Mouse (Mus musculus): ENCODE results near the gene Mmrn2.
A peak's percentile ranks its signal among the peaks of the same experiment; 100 is the strongest.

The Mmrn2 gene

DNA sequence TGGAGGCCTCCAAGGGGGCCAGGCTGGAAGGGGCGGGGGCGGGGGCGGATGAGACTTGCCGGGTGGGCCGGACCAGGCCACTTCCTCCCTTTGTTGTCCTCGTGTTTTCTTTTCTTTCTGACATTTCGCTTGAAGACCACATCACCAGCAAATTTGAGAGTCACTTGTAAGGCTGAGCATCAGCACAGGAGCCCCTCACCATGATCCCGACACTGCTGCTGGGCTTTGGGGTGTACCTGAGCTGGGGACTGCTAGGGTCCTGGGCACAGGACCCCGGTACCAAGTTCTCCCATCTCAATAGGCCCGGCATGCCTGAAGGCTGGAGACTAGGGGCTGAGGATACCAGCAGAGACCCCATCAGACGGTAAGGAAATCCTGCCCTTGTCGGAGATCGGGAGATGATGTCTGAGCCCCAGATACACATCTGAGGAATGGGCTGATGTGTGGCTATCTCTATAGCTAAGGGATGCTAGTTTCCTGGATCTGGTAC, at the start of gene Mmrn2:
TSS of gene Mmrn2 (plus strand) at position 51 of the 490 bp plus-strand sequence.
- no peak for DNase-seq

DNA sequence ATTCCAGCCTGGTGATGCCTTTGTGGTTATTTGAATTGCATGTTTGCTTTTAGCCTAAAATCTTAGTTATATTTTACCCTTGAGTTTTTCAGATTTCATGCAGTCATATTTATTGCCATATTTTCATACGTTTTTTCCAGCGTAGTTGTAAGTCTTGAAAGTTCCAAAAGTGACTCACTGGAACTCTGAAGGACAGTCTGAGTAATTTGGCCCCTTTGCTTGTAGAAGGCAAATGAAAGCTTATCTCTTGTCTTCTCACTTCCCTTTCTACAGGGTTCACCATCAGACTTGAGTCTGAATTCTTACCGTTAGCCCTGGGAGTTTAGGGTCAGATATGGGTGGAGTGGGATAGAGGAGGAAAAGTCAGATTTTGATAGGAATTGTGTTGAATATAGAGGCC, 48.7 kb upstream of the Mmrn2 start:
- DNase-seq = no peak

DNA sequence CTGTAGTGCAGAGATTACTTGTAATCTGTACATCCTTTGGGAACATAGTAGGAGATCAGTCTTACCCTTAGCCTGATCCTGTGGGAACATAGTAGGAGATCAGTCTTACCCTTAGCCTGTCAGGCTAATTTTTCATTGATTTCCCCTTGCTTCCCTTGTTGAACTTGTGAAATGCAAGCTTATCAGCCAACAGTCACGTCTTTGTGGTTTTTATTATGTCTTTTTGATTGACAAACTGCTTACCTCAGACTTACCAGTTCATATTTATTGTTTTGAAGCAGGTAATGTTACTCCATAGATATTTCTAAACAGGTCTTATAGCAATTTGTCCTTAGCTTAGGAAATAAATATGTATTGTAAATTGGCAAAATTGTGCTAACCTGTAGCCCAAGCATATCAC, 47.6 kb upstream of the Mmrn2 start:
- DNase-seq = no peak

DNA sequence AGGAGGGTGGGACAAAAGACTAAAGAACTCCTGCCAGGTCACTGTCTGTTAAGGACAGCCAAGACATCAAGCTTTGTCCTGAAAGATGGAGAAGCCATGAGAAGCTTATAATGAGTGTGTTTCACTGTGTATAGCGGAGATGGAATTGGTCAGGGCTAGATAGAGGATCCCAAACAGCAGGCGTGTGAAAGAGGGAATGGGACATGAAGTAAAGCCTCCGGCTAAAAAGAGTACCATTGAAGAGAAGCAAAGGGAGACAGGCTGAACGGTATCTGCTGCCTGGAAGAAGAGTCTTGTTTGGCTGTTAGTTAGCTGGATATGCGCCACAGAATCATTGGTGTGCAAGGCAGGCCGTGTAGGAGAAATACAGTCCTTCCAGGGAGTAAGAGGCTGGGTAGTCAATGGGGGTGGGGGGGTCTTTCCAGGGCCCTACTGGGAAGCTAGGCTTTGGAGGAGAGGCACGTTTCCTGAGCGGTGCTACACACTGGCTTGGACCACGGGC, 44.6 kb upstream of the Mmrn2 start:
- no peak for DNase-seq

DNA sequence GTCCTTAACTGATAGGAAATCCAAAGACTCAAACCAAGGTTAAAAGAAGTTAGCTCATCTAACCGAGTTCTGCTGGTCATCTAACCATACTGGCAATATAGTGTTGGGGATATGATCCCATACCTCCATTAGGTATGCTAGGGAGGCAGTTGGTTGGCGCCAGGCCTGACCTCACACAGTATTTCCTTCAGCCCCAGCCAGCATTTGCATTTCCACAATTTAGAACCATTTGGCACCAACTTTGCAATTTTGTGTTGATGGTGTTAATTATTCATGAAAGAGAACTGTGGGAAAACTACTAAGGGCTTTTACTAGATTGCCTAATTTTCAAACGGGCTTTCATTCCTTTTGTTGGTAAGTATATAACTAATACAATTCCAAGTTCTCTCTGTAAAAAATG, 43.4 kb upstream of the Mmrn2 start:
- no peak for DNase-seq

DNA sequence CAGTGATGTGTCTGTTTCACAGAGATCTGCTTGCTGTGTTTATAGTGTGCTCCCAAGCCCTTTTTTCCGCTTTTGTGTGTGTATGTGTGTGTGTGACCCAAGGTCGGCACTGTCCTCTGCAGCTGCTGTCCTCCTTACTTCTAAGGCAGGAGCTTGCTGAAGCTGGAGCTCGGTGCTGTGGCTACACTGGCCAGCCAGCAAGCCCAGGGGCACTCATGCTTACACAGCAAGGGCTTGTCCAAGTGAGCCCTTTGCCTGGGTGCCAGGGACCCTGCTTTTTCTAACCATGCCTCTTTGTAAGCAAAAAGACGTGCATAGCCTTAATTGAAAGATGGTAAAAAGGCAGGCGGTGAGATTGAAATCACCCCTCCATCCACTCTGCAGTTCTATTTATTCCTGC, 42.8 kb upstream of the Mmrn2 start:
- no peak for DNase-seq

DNA sequence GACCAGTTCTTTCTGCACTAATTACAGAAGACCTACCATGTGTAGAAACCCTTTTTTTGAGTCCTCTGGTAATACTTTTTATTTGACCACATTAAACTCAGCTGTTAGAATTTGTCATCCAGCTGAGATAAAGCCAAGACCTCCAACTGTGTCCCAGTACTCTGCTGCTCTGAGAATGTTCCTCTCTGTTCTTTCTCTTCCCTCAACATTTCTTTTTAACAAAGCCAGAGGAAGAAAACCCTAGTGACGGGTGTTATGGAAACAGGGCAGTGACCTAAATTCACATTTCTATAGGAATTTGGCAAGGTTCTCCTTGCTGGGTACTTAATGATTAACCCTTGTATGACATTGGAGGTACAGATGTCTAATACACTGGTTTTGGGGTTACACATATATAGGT, 35.8 kb upstream of the Mmrn2 start:
- DNase-seq = peak; percentile 11

DNA sequence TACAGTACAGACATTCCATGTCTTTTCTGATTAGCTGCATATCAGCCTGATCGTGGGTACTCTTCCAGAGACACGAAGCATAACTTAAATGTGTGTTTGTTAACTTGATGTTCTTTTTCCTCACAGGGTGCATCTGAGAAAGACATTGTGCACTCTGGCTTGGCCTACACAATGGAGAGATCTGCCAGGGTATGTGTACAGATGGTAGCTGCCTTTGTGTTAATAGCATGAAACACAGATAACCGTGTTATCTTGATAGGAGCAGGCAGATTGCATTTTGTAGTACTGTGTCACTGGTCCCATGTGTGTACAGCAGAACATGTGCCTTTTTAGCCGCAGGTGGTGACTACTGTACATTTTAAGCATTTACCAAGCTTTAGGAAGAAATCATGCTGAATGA, 33.3 kb upstream of the Mmrn2 start:
- no peak for DNase-seq

DNA sequence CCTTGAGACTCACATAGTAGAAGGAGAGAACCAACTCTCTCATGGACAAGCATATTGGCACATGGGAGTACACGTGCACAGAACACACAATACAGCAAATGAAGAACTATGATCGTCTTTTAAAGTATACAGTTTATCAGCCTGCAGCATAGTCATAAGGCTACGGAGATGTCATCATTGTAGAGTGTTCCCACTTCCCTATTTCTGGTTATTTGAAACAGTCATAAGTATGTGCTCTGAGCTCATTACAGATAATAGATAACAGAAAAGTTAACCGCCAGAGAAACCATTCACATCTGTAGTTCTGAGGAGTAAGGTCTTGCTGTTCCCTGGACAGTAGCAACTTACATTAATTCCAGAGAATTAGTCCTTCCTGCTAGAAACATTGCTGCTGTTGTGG, 32.2 kb upstream of the Mmrn2 start:
- no peak for DNase-seq

DNA sequence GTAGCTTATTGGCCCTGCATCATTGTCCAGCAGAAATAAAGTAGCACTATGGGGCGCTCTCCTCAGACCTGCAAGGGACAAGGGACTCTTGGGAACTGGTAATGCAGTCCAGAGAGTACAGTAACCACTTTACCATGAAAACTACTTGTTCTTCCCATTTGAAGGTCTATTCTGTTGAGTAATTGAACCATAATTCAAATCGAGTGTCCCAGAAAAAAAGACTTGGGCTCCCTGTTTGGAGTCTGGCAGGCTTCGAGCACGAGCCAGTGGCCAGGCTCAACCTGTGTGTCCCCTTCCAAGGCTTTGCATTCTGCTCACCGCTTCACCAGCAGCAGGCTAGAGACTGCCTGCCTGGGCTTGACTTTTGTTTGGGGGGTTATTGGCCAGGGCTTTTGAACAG, 30.9 kb upstream of the Mmrn2 start:
- DNase-seq = no peak

DNA sequence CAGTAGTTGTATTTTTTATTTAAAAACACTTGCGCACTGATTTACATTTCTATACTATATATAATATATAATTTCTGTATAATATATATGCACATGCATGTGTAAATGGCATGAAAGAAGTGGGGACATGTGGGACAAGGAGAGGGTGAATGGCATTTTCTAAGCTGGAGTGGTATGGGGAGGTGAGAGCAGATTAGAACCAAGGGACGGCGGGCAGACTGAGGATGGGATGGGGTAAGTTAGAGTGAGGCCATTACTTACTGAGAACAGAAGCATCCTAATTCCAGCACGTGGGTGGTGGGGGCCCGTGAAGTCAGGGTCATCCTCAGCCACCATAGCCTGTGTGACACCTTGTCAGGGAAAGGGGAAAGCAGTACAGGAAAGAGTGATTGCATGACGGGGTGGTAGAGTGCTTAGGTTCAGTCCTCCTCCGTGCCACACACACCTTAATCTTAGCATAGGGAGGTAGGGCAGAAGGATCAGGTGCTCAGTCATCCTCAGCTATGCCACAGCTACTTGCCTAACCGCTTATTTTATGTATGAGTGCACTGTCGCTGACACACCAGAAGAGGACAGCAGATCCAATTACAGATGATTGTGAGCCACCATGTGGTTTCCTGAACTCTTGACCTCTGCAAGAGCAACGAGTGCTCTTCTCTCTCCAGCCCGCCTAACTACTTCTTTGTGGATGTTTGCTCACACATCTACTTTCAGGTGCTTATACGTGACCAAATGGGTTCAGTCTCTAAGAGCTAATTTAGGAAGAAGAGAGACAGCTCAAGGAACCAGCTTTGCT, 29.3 kb upstream of the Mmrn2 start:
- DNase-seq = no peak

DNA sequence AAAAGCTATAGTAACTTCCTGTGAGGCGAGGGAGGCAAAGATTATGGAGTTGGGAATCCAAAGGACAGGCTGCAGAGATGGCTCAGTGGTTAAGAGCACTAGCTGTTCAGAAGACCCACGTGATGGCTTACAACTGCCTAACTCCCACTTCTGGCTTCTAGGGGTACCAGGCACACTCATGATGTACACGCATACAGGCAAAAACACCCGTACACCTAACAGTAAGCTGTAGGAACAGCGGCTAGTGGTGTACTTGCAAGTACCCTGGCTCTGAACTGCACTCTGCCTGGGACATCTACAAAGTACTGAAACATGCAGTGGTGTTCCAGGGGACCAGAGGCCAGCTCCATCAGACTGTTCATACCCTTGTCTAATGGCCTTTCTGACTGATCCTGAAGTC, 28.2 kb upstream of the Mmrn2 start:
- no peak for DNase-seq

DNA sequence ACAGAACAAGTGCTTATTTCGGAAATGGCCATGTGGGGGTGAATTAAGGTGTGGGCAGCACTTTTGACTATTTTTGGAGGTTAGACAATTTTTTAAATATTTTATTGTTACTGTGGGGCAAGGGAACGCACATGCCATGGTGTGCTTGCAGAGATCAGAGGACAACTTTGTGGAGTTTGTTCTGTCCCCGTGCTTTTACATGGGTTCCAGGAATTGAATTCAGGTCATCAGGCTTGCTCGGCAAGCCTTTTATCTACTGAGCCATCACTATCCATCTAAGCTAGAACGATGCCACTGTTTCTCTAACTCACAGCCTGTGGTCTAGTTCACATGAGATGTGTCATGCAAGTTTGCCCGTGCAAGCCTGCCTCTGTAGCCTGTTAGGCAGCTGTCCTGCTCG, 27.0 kb upstream of the Mmrn2 start:
- no peak for DNase-seq

DNA sequence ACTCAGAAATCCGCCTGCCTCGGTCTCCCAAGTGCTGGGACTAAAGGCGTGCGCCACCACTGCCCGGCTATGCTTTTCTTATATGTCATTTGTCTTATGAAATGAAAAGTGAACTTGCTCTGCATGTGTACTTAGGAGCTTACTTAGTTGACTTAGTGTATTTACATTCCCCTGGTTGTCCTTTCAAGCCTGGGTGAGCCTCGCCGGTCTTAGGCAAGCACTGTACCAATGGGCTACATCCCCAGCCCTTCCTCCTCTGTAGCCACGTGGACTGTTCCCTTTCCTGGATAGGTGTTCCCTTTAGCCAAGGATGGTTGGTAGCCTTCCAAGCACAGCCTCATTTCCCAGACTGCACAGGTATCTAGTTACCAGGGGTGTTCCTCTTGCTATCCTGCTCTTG, 26.3 kb upstream of the Mmrn2 start:
- no peak for DNase-seq

DNA sequence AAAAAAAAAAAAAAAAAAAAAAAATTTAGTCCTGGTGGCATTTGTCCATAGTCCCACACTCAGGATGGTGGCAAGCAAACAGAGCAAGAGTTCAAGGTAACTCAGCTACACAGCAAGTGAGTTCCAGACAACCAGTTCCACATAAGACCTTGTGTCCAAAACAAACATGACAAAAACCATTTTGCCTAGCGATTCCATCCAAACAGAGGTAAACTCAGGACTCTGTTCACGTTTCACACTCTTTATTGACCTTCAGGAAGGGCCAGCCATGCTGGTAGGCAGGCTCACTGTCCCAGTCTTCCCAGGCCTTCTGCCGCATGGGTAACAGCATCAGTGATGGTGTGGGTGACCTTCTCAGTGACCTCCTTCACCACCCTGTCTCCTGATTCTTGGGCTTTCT, 23.6 kb upstream of the Mmrn2 start:
- DNase-seq = no peak

DNA sequence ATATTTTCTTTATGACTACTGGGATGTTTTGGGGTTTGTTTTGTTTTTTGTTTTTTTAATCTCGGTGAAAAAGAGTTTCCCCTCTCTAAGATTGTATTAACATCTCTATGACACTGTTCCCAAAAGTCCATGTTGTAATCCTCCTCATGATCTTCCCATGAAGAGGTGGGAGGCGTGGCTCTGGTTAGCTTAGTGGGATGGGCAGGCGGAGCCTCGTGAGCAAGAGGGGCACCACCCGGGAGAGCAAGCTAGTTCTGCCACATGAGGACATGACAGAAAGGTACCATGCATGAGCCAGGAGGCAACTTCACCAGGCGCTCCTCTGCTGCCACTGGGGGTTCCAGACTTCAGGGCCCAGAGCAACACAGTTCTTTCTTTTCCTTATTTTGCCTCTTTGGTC, 22.7 kb upstream of the Mmrn2 start:
- no peak for DNase-seq

DNA sequence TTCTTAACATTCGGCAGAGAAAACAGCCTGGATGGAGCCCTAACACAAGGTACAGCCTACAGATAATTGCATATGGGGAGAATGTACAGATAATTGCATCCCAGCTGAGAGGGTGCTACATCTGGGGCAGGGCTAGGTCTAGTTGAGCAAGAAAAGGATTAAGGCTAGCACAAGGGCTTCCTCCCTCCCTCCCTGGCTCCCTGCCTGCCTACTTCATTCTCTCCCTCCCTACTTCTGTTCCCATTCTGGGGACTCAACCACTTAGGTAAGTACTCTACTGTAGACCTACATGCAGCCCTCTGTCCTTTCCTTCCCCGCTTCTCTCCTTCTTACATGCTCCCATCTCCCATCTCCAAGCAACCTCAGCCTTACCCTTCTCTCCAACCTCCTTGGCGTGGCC, 21.9 kb upstream of the Mmrn2 start:
- no peak for DNase-seq

DNA sequence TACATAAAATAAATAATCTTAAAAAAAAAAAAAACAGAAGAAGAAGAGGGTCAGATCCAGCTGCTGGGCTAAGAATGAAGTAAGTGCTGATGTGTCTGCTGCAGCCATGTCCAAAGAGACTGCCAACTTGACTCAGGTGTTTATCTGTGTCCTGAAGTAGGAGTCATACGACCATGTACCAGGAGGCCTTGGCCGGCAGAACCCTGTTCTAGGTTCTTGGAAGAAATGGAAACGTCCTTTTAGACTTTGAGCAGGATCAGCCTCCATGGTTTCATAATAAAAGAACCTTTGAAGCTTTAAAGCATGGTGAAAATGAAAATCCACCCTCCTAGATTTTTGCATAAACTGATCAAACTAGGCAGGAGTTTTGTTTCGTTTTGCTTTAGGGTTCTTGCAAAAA, 20.8 kb upstream of the Mmrn2 start:
- no peak for DNase-seq

DNA sequence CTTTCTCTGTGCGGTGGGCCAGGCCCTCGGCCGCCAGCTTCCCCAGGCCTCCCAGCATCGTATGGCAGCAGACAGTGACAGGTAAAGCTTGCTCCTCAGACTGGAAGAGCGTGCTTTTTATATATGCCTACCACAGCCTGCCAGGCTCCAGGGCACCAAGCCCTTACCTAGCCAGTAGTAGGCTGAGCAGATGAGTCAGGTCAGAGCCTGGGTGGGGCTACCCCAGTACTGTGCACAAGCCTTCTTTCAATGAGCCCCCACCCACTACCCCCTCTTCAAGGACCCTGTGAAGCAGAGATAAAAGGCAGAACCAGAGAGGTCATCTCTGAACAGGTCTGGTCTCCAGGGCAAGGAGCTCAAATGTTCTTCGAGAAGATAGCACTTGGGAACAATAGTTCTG, 20.0 kb upstream of the Mmrn2 start, which contains the start of gene Fam25c:
TSS of gene Fam25c (minus strand) at position 133 of the 400 bp plus-strand sequence.
- no peak for DNase-seq

DNA sequence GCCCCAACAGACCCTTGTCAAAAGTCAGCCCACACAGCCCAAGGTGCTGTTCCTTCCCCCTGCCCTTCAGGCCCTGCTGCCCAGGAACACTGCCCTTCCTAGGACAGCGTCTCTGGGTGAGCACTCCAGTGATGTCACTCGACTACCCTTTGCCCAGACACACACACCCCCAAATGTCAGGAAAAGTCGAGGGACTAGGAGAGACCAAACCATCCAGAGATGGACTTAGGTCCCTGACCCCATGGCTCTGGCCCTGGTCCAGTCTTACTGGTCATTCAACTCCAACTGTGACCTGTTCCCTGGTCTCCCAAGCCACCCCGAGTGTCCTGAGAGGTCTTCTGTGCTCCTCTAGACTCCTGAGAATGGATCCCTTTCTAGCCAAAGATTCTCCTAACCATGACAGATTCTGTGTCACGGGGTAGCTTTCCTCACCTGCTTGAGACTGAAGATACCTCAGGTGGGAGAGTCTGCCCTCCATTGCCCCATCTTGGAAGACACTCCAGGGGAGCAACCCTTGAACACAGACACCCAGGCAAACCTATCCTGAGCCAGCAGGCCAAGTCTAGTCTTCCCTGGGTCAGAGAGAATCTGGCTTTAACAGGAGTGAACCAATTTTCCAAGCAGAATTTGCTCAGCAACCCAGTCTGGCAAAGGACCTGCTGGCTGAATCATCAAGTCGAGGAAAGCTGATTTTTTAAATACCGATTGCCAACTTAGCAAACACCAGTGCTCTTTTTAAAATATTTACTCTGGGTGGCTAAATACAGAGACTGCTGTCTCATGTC, 17.4 kb upstream of the Mmrn2 start:
- DNase-seq = no peak

DNA sequence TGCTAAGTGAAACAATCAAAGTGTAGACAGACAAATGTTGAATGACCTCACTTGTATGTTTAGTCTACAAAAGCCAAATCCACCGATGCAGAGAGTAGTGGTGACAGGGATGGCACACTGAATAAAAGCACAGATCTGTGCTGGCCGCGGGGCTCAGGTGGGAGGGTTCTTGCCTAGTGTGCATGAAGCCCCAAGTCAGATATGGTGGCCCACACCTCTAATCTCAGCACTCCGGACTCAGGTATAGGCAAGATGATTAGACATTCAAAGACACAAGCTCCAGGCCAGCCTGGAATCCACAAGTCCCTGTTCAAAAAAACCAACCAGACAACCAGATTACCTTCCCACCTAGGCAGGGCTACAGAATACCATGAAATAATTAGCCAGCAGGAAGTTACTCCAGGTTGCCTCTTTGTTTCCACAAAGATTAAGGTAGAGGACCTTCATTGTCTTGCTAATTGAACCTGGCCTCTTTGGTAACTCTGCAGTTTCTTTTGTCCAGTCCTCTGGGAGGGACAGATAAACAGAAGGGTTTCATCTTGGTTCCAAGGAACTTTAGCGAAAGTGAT, 15.5 kb upstream of the Mmrn2 start:
- DNase-seq = no peak

DNA sequence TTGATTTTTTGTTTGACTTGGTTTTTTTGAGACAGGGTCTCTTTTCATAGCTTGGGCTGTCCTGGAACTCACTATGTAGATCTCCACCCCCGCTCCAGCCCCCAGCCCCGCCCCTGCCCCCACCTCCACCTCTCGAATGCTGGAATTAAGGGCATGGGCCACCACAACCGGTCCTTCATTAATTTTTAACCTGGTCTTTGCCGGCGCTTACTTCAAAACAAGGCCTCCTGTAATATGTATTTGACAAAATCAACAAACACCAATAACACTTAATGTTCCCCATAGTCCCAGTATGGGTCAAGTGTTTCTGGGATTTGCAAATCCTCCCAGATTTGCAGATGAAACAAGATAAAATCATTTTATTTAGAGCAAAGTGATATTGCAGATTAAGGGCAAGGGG, 15.0 kb upstream of the Mmrn2 start:
- DNase-seq = no peak

DNA sequence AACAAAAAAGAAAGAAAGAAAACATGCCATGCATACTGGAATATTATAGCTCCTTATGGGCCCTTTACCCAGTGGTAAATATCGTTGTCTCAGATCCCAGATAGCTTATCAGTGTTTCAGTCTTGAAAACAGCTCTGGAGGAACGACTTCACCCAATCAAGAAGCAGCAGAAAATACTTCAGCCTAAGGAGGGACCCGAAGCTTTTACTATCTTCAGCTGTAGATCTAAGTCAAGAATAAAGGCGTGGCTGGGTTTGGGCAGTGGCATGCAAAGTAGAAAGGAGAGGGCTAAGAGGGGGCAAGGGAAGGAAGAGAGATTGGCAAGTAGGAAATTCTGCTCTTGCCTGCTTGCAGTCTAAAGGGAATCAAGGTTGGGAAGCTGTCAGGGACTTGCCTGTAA, 13.1 kb upstream of the Mmrn2 start:
- DNase-seq = no peak

Data from cerebellum, adult 8-10 months (tissue).